Mouse (Mus musculus) brain, embryonic 14.5 days (tissue): Measurements from ENCODE around the gene Sp3.

Experiments used
- CTCF ChIP-seq: fragments of 200-500 bp; IDR thresholded peaks from 2 replicates; pipeline ENCODE4 v1.5.1; 2012; ENCODE audit warnings: inconsistent platforms, mild to moderate bottlenecking, moderate library complexity, borderline replicate concordance; ENCODE audit not compliant: insufficient read depth, insufficient read length; ENCODE audit errors: extremely low read depth
- POLR2A ChIP-seq: fragments of 200-500 bp; IDR thresholded peaks from 2 replicates; pipeline ENCODE4 v1.6.1; 2012; ENCODE audit warnings: mild to moderate bottlenecking, inconsistent platforms, borderline replicate concordance; ENCODE audit not compliant: poor library complexity, insufficient read depth, insufficient read length, severe bottlenecking; ENCODE audit errors: extremely low read depth

DNA sequence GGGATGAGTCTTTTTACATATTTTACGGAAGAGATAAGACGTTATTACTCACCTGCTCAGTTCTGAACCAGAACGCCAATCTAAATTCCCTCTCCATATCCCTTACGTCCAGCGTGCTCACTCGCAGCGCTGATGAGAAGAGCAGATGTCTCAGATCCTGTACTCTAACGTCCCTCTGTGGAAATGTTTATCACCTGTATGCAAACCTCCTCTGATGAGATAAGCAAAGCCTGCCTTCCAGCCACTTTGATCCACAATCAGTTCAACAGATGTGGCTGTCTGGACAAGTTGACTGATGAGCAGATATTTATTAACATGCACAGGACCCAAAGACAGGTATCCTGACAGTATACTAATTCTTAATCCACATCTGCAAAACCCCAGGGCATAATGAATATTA, 19.9 kb upstream of the Sp3 start:
- TF ChIP-seq CTCF (no peak), POLR2A (no peak)
